Mouse (Mus musculus) bone marrow, adult 2 months (tissue): ENCODE data around the gene Saa2.

Experiments
- CTCF ChIP-seq: fragments of 200-500 bp; IDR thresholded peaks from 2 replicates; pipeline ENCODE4 v1.5.1; 2011; ENCODE audit warnings: low read length, control low read depth; ENCODE audit not compliant: control insufficient read depth, insufficient read depth
- POLR2A ChIP-seq: fragments of 200-500 bp; IDR thresholded peaks from 2 replicates; pipeline ENCODE4 v1.6.1; 2011; ENCODE audit warnings: low read depth, mild to moderate bottlenecking, control low read depth, low read length, borderline replicate concordance; ENCODE audit not compliant: control insufficient read depth

DNA sequence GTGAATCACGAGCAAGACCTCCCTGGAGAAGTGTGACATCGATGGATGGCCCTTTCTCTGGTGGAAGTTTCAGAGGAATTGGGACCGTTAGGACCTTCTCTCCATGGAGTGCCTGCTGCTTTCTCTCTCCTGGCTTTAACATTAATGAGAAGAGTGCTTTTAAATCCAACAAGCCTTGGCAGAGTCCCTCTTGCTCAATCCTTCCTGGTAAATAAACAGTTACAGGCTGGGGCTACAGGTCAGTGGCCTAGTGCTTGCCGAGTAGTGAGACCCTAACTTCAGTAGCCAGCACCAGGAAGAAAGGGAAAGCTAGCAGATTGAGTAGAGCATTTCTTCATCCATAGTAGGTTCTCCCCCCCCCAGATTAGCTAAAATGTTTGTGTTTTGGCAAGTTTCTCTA, 19.1 kb upstream of the Saa2 start, which contains the start of gene Saa4:
- TF ChIP-seq POLR2A, result no peak
- TF ChIP-seq CTCF, result no peak
